Mouse (Mus musculus): ENCODE measurements around the gene Fbxw2. TPM values are rescaled to one million over a fixed set of nuclear protein-coding genes. Genes with fewer than 3 reads are reported as not detected.
"Not testable (repeated sequence)": the region's sequence is repeated elsewhere in the genome, so short reads cannot be mapped to it uniquely, and the experiment has no call there.

Fbxw2 gene
- polyA plus RNA-seq, 1 experiment from 2014 or later: 51.0 TPM

- not testable (repeated sequence) for H3K4me2 ChIP-seq (ENCODE audit: low read depth, low read length); H3K36me3 ChIP-seq (ENCODE audit: control insufficient read depth, insufficient read depth); H3K4me1 ChIP-seq (ENCODE audit: control insufficient read depth, low read depth, low read length); H3K9ac ChIP-seq (ENCODE audit: low read depth, low read length); H3K27ac ChIP-seq (ENCODE audit: low read length); H3K27me3 ChIP-seq (ENCODE audit: control insufficient read depth, insufficient read depth, low read depth, low read length); H3K4me3 ChIP-seq (ENCODE audit: low read depth, low read length); H3K9me3 ChIP-seq (replicated peaks; ENCODE audit: control insufficient read depth, low read length); ATAC-seq (ENCODE audit: low read depth)
- 75% methylated on average over 2 of the region's 2 CpGs for WGBS (ENCODE audit: insufficient replicate concordance)
Observed at GRCm38 (mm10) chr2:34792543-34792942, 33.6 kb downstream of the Fbxw2 start.

GRCm38 (mm10) chr2:34790282-34790681 lies 35.8 kb downstream of the Fbxw2 start:
- H3K4me1 ChIP-seq (ENCODE audit: control insufficient read depth, low read depth, low read length): no peaks in the 10 kb centered on the region
- no peaks in the 10 kb centered on the region for H3K27me3 ChIP-seq (ENCODE audit: control insufficient read depth, insufficient read depth, low read depth, low read length)
- H3K27ac ChIP-seq (ENCODE audit: low read length): peak overlapping the region; percentile 4; the same call in 1 of the 2 replicates
- H3K9ac ChIP-seq (ENCODE audit: low read depth, low read length): no peak overlapping the region
- peak overlapping the region; percentile 14 for H3K4me3 ChIP-seq (ENCODE audit: low read depth, low read length)
- peak overlapping the region; percentile 25 for H3K4me2 ChIP-seq (ENCODE audit: low read depth, low read length)
- H3K36me3 ChIP-seq (ENCODE audit: control insufficient read depth, insufficient read depth): peaks cover 7% of the 10 kb centered on the region
- WGBS (ENCODE audit: insufficient replicate concordance): 64% methylated on average over 8 of the region's 8 CpGs
- ATAC-seq (ENCODE audit: low read depth): no peak
- H3K9me3 ChIP-seq (replicated peaks; ENCODE audit: control insufficient read depth, low read length): no peaks in the 10 kb centered on the region

- Histone ChIP-seq H3K4me2 (ENCODE audit: low read depth, low read length) (no peak overlapping the region), H3K36me3 (ENCODE audit: control insufficient read depth, insufficient read depth) (peaks cover 16% of the 10 kb centered on the region), H3K9ac (ENCODE audit: low read depth, low read length) (no peak overlapping the region), H3K4me1 (ENCODE audit: control insufficient read depth, low read depth, low read length) (peaks cover 24% of the 10 kb centered on the region), H3K27me3 (ENCODE audit: control insufficient read depth, insufficient read depth, low read depth, low read length) (no peaks in the 10 kb centered on the region), H3K4me3 (ENCODE audit: low read depth, low read length) (no peak overlapping the region), H3K27ac (ENCODE audit: low read length) (peak overlapping the region; percentile 98), H3K9me3 (replicated peaks; ENCODE audit: control insufficient read depth, low read length) (no peaks in the 10 kb centered on the region)
- ATAC-seq (ENCODE audit: low read depth): no peak
- WGBS (ENCODE audit: insufficient replicate concordance): 60% methylated on average over 2 of the region's 2 CpGs
Observed at GRCm38 (mm10) chr2:34784085-34784484, 42.0 kb downstream of the Fbxw2 start.

- ATAC-seq (ENCODE audit: low read depth): peak; percentile 99
- WGBS (ENCODE audit: insufficient replicate concordance): 33% methylated on average over 14 of the region's 14 CpGs
- Histone ChIP-seq H3K27ac (ENCODE audit: low read length) (peak overlapping the region; percentile 98), H3K4me2 (ENCODE audit: low read depth, low read length) (peak overlapping the region; percentile 62), H3K9ac (ENCODE audit: low read depth, low read length) (peak overlapping the region; percentile 55), H3K4me1 (ENCODE audit: control insufficient read depth, low read depth, low read length) (peaks cover 24% of the 10 kb centered on the region), H3K36me3 (ENCODE audit: control insufficient read depth, insufficient read depth) (peaks cover 22% of the 10 kb centered on the region), H3K9me3 (replicated peaks; ENCODE audit: control insufficient read depth, low read length) (no peaks in the 10 kb centered on the region), H3K27me3 (ENCODE audit: control insufficient read depth, insufficient read depth, low read depth, low read length) (no peaks in the 10 kb centered on the region), H3K4me3 (ENCODE audit: low read depth, low read length) (peak overlapping the region; percentile 32)
Observed at GRCm38 (mm10) chr2:34783064-34784020, 42.8 kb downstream of the Fbxw2 start.

- no peak overlapping the region for H3K27ac ChIP-seq (ENCODE audit: low read length)
- H3K9ac ChIP-seq (ENCODE audit: low read depth, low read length): no peak overlapping the region
- 0 out of 2 replicates have a peak overlapping the region, but pooled peaks have one; percentile 2 for H3K4me3 ChIP-seq (ENCODE audit: low read depth, low read length)
- peaks cover 41% of the 10 kb centered on the region for H3K4me1 ChIP-seq (ENCODE audit: control insufficient read depth, low read depth, low read length)
- H3K4me2 ChIP-seq (ENCODE audit: low read depth, low read length): peak overlapping the region; percentile 45
- no peaks in the 10 kb centered on the region for H3K27me3 ChIP-seq (ENCODE audit: control insufficient read depth, insufficient read depth, low read depth, low read length)
- ATAC-seq (ENCODE audit: low read depth): no peak
- H3K36me3 ChIP-seq (ENCODE audit: control insufficient read depth, insufficient read depth): peaks cover 73% of the 10 kb centered on the region
- no peaks in the 10 kb centered on the region for H3K9me3 ChIP-seq (replicated peaks; ENCODE audit: control insufficient read depth, low read length)
- 43% methylated on average over 1 of the region's 1 CpGs for WGBS (ENCODE audit: insufficient replicate concordance)
Observed at GRCm38 (mm10) chr2:34777237-34777868, 48.8 kb downstream of the Fbxw2 start.

GRCm38 (mm10) chr2:34774493-34774892 lies 51.6 kb downstream of the Fbxw2 start:
- Histone ChIP-seq H3K27ac (ENCODE audit: low read length) (no peak overlapping the region), H3K4me1 (ENCODE audit: control insufficient read depth, low read depth, low read length) (peaks cover 40% of the 10 kb centered on the region), H3K36me3 (ENCODE audit: control insufficient read depth, insufficient read depth) (peaks cover 65% of the 10 kb centered on the region), H3K4me2 (ENCODE audit: low read depth, low read length) (peak overlapping the region; percentile 74), H3K4me3 (ENCODE audit: low read depth, low read length) (peak overlapping the region; percentile 99), H3K9ac (ENCODE audit: low read depth, low read length) (0 out of 2 replicates have a peak overlapping the region, but pooled peaks have one; percentile 1), H3K9me3 (replicated peaks; ENCODE audit: control insufficient read depth, low read length) (no peaks in the 10 kb centered on the region), H3K27me3 (ENCODE audit: control insufficient read depth, insufficient read depth, low read depth, low read length) (no peaks in the 10 kb centered on the region)
- ATAC-seq (ENCODE audit: low read depth): no peak
- 74% methylated on average over 6 of the region's 6 CpGs for WGBS (ENCODE audit: insufficient replicate concordance)

- Histone ChIP-seq H3K9ac (ENCODE audit: low read depth, low read length) (peak overlapping the region; percentile 98), H3K4me3 (ENCODE audit: low read depth, low read length) (peak overlapping the region; percentile 99), H3K4me2 (ENCODE audit: low read depth, low read length) (peak overlapping the region; percentile 74), H3K36me3 (ENCODE audit: control insufficient read depth, insufficient read depth) (peaks cover 58% of the 10 kb centered on the region), H3K27me3 (ENCODE audit: control insufficient read depth, insufficient read depth, low read depth, low read length) (no peaks in the 10 kb centered on the region), H3K4me1 (ENCODE audit: control insufficient read depth, low read depth, low read length) (peaks cover 40% of the 10 kb centered on the region), H3K9me3 (replicated peaks; ENCODE audit: control insufficient read depth, low read length) (no peaks in the 10 kb centered on the region), H3K27ac (ENCODE audit: low read length) (no peak overlapping the region)
- WGBS (ENCODE audit: insufficient replicate concordance): 76% methylated on average over 4 of the region's 4 CpGs
- ATAC-seq (ENCODE audit: low read depth): no peak
Observed at GRCm38 (mm10) chr2:34773673-34774072, 52.4 kb downstream of the Fbxw2 start.

GRCm38 (mm10) chr2:34772252-34773235 lies 53.6 kb downstream of the Fbxw2 start:
- Histone ChIP-seq H3K9ac (ENCODE audit: low read depth, low read length) (peak overlapping the region; percentile 98), H3K4me3 (ENCODE audit: low read depth, low read length) (peak overlapping the region; percentile 99), H3K4me1 (ENCODE audit: control insufficient read depth, low read depth, low read length) (peaks cover 40% of the 10 kb centered on the region), H3K9me3 (replicated peaks; ENCODE audit: control insufficient read depth, low read length) (no peaks in the 10 kb centered on the region), H3K27me3 (ENCODE audit: control insufficient read depth, insufficient read depth, low read depth, low read length) (no peaks in the 10 kb centered on the region), H3K27ac (ENCODE audit: low read length) (peak overlapping the region; percentile 95), H3K4me2 (ENCODE audit: low read depth, low read length) (peak overlapping the region; percentile 74), H3K36me3 (ENCODE audit: control insufficient read depth, insufficient read depth) (peaks cover 46% of the 10 kb centered on the region)
- peak; percentile 24 for ATAC-seq (ENCODE audit: low read depth)
- WGBS (ENCODE audit: insufficient replicate concordance): 2% methylated on average over 50 of the region's 50 CpGs

Measured in liver, embryonic 16.5 days (tissue).